Mouse (Mus musculus) lung, postnatal 0 days (tissue): ENCODE measurements around the gene Ppp1r36. TPM values are rescaled to one million over a fixed set of nuclear protein-coding genes. Genes with fewer than 3 reads are reported as not detected.

Experiments
- ATAC-seq: fragments of 200-750 bp; cut with Nextera tagmentation; 2 replicates; pipeline ENCODE4 v1.8.0; 2017; ENCODE audit warnings: moderate library complexity
- DNase-seq: peaks from one replicate; pipeline ENCODE4 v3.0.0-alpha.2; 2016; ENCODE audit warnings: low spot score
- H3K27ac ChIP-seq: fragments of 300-500 bp; sonication (generic); 2 replicates; pipeline ENCODE4 v1.5.1; 2014; ENCODE audit warnings: antibody characterized with exemption, mild to moderate bottlenecking, low read length, mixed read lengths
- H3K27me3 ChIP-seq: fragments of 300-500 bp; sonication (generic); replicated peaks from 2 replicates; pipeline ENCODE4 v1.6.1; 2014; ENCODE audit warnings: low read length, mixed read lengths; ENCODE audit not compliant: insufficient read depth
- H3K36me3 ChIP-seq: fragments of 300-500 bp; sonication (generic); 2 replicates; pipeline ENCODE4 v1.6.1; 2014; ENCODE audit warnings: low read length, mixed read lengths; ENCODE audit not compliant: insufficient read depth
- H3K4me1 ChIP-seq: fragments of 300-500 bp; sonication (generic); 2 replicates; pipeline ENCODE4 v1.6.1; 2014; ENCODE audit warnings: antibody characterized with exemption, low read depth, low read length, mixed read lengths; ENCODE audit not compliant: insufficient read depth
- H3K4me2 ChIP-seq: fragments of 300-500 bp; sonication (generic); replicated peaks from 2 replicates; pipeline ENCODE4 v1.6.1; 2014; ENCODE audit warnings: low read depth, mild to moderate bottlenecking, low read length, moderate library complexity, mixed read lengths
- H3K4me3 ChIP-seq: fragments of 300-500 bp; sonication (generic); 2 replicates; pipeline ENCODE4 v1.5.1; 2014; ENCODE audit warnings: low read depth, low read length
- H3K9ac ChIP-seq: fragments of 300-500 bp; sonication (generic); replicated peaks from 2 replicates; pipeline ENCODE4 v1.6.1; 2014; ENCODE audit warnings: low read depth, mild to moderate bottlenecking
- H3K9me3 ChIP-seq: fragments of 300-500 bp; sonication (generic); 2 replicates; pipeline ENCODE4 v1.6.1; 2016; ENCODE audit warnings: low read length, mixed read lengths
- CTCF ChIP-seq: IDR thresholded peaks from 2 replicates; pipeline ENCODE4 v1.5.1; 2016; ENCODE audit warnings: antibody characterized with exemption, mild to moderate bottlenecking
- EP300 ChIP-seq: IDR thresholded peaks from 2 replicates; pipeline ENCODE4 v1.6.1; 2016; ENCODE audit warnings: antibody characterized with exemption, mild to moderate bottlenecking, control low read depth
- WGBS: fragments of 180-500 bp; shearing (Covaris S2); extraction: QIAGEN DNeasy Blood & Tissue Kit; methylation state at CpG from one replicate; pipeline ENCODE4 v1.1.7; 2014; 5-methylcytosine and 5-hydroxymethylcytosine counted together
- polyA plus RNA-seq: library from polyadenylated mRNA; unstranded; fragments of >200 nt; fragmentation: Nextera tagmentation; extraction: Ambion mirVana; gene quantifications from 2 replicates; pipeline ENCODE4 v1.2.1, GENCODE M21; 2015

The Ppp1r36 gene
- polyA plus RNA-seq, 1 experiment from 2014 or later: 11.5 TPM

GRCm38 (mm10) chr12:76479836-76480495 lies 62.6 kb downstream of the Ppp1r36 start:
- no peak overlapping the region for H3K4me3 ChIP-seq
- TF ChIP-seq CTCF (no peak), EP300 (no peak)
- H3K4me2 ChIP-seq: no peak overlapping the region
- no peaks in the 10 kb centered on the region for H3K36me3 ChIP-seq
- peak; percentile 30 for DNase-seq
- H3K4me1 ChIP-seq: 0 out of 2 replicates have a peak, but pooled peaks cover 4% of the 10 kb centered on the region
- 52% methylated on average over 4 of the region's 4 CpGs for WGBS
- no peak overlapping the region for H3K27ac ChIP-seq
- ATAC-seq: peak; percentile 35; the same call in 1 of the 2 replicates
- H3K9ac ChIP-seq: no peak overlapping the region
- H3K27me3 ChIP-seq: no peaks in the 10 kb centered on the region
- no peaks in the 10 kb centered on the region for H3K9me3 ChIP-seq

- H3K4me1 ChIP-seq: peaks cover 9% of the 10 kb centered on the region; the same call in 1 of the 2 replicates
- H3K9ac ChIP-seq: no peak overlapping the region
- no peak for TF ChIP-seq CTCF
- no peak for TF ChIP-seq EP300
- no peak overlapping the region for H3K4me2 ChIP-seq
- H3K4me3 ChIP-seq: no peak overlapping the region
- H3K27ac ChIP-seq: no peak overlapping the region
- WGBS: 85% methylated on average over 2 of the region's 2 CpGs
- ATAC-seq (no peak), DNase-seq (no peak)
- H3K27me3 ChIP-seq: no peaks in the 10 kb centered on the region
- H3K36me3 ChIP-seq: no peaks in the 10 kb centered on the region
- H3K9me3 ChIP-seq: no peaks in the 10 kb centered on the region
Observed at GRCm38 (mm10) chr12:76482446-76482845, 65.1 kb downstream of the Ppp1r36 start.

- Histone ChIP-seq H3K36me3 (no peaks in the 10 kb centered on the region), H3K27me3 (no peaks in the 10 kb centered on the region), H3K27ac (no peak overlapping the region), H3K4me1 (peaks cover 9% of the 10 kb centered on the region; the same call in 1 of the 2 replicates), H3K4me2 (no peak overlapping the region), H3K9me3 (no peaks in the 10 kb centered on the region), H3K9ac (no peak overlapping the region), H3K4me3 (no peak overlapping the region)
- no peak for TF ChIP-seq CTCF
- TF ChIP-seq EP300: no peak
- no peak for DNase-seq
- ATAC-seq: no peak
- WGBS: 67% methylated on average over 2 of the region's 2 CpGs
Observed at GRCm38 (mm10) chr12:76482948-76483347, 65.6 kb downstream of the Ppp1r36 start.

GRCm38 (mm10) chr12:76484881-76485280 lies 67.5 kb downstream of the Ppp1r36 start:
- no peak for TF ChIP-seq CTCF
- TF ChIP-seq EP300: no peak
- Histone ChIP-seq H3K27me3 (no peaks in the 10 kb centered on the region), H3K9me3 (no peaks in the 10 kb centered on the region), H3K9ac (no peak overlapping the region), H3K4me2 (no peak overlapping the region), H3K4me1 (peaks cover 6% of the 10 kb centered on the region; the same call in 1 of the 2 replicates), H3K27ac (no peak overlapping the region), H3K4me3 (no peak overlapping the region), H3K36me3 (no peaks in the 10 kb centered on the region)
- ATAC-seq (0 out of 2 replicates have a peak, but pooled peaks have one; percentile 43), DNase-seq (no peak)
- WGBS: 16% methylated on average over 4 of the region's 4 CpGs

GRCm38 (mm10) chr12:76485381-76485780 lies 68.0 kb downstream of the Ppp1r36 start:
- WGBS: 28% methylated on average over 11 of the region's 11 CpGs
- TF ChIP-seq EP300 (no peak), CTCF (no peak)
- Histone ChIP-seq H3K27me3 (no peaks in the 10 kb centered on the region), H3K36me3 (no peaks in the 10 kb centered on the region), H3K9ac (no peak overlapping the region), H3K4me2 (no peak overlapping the region), H3K4me1 (peaks cover 6% of the 10 kb centered on the region; the same call in 1 of the 2 replicates), H3K27ac (no peak overlapping the region), H3K4me3 (no peak overlapping the region), H3K9me3 (no peaks in the 10 kb centered on the region)
- ATAC-seq (no peak), DNase-seq (no peak)

- peak; percentile 25; the same call in 1 of the 2 replicates for ATAC-seq
- no peak overlapping the region for H3K27ac ChIP-seq
- H3K27me3 ChIP-seq: no peaks in the 10 kb centered on the region
- H3K36me3 ChIP-seq: no peaks in the 10 kb centered on the region
- no peak for DNase-seq
- 52% methylated on average over 9 of the region's 9 CpGs for WGBS
- H3K4me2 ChIP-seq: no peak overlapping the region
- peaks cover 6% of the 10 kb centered on the region; the same call in 1 of the 2 replicates for H3K4me1 ChIP-seq
- H3K9me3 ChIP-seq: no peaks in the 10 kb centered on the region
- no peak overlapping the region for H3K4me3 ChIP-seq
- H3K9ac ChIP-seq: no peak overlapping the region
- TF ChIP-seq EP300 (no peak), CTCF (no peak)
Observed at GRCm38 (mm10) chr12:76486943-76487342, 69.6 kb downstream of the Ppp1r36 start.

Other genes with a start within 250 kb of the Ppp1r36 start
- gene Esr2, start 240.3 kb upstream of the Ppp1r36 start, polyA plus RNA-seq: 0.81 and 1.3 TPM in 2 replicates
- not detected in 2 replicates for gene Tex21, start 170.8 kb upstream of the Ppp1r36 start, polyA plus RNA-seq
- gene Mthfd1, start 162.2 kb upstream of the Ppp1r36 start, polyA plus RNA-seq: 105 and 111 TPM in 2 replicates
- 84.2 and 108 TPM in 2 replicates for gene Akap5, start 92.6 kb upstream of the Ppp1r36 start, polyA plus RNA-seq
- 7.3 and 7.5 TPM in 2 replicates for gene Zbtb25, start 47.9 kb upstream of the Ppp1r36 start, polyA plus RNA-seq
- 5.8 and 6.9 TPM in 2 replicates for gene Zbtb1, start 47.3 kb upstream of the Ppp1r36 start, polyA plus RNA-seq
- gene Hspa2, start 13.4 kb upstream of the Ppp1r36 start, polyA plus RNA-seq: 25.0 and 30.2 TPM in 2 replicates
- gene Plekhg3, start 113.4 kb downstream of the Ppp1r36 start, polyA plus RNA-seq: 2.1 and 2.9 TPM in 2 replicates